Mouse (Mus musculus): Measurements from ENCODE around the gene Mief1. TPM values are rescaled to one million over a fixed set of nuclear protein-coding genes. Genes with fewer than 3 reads are reported as not detected.

Gene Mief1
- polyA plus RNA-seq (2012; rRNA removed), result 38.4 and 43.6 TPM in 2 replicates

DNA sequence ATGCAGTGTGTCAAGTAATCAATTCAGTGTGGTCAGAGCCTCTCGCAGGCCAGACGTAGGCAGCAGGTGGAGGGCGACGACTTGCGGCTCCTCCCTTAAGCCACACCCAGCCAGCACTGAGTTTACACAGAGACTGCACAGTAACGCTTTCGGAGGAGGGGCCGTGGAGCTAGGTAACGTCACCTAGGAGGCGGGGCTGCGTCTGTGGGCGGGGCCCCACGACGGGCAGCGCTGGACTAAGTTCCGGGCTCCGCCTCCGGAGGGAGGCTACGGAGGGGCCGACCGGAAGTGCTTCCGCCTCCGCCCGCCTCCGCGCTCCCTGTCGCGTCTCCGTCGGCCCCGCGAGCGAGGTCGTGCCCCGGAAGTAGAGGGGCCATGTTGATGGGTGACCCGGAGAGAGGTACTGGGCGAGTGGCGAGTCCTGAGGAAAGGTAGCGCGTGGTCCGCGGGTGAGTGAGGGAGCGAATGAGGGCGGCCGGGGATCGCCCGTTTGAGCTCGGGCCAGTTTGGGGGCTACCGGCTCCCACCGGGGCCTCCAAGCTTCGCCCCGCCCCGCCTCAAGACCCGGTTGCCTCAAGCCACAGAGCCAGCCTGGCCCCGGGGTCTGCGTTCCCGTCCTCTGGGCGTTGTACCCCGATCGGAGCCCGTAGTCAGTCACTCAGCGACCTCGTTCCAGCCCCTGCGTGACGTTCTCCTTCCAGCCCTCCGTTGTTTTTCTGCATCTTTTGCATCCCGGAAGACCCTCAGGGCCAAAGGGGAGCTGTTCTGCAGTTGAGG lies at the start of gene Mief1:
Gene Mief1, plus strand, starts transcription at position 286 of the 777 bp plus-strand sequence.
- Histone ChIP-seq H3K36me3 (ENCODE audit: control insufficient read depth, insufficient read depth, low read length) (peaks cover 2% of the 10 kb centered on the region), H3K27me3 (ENCODE audit: control insufficient read depth, insufficient read depth, low read length) (no peaks in the 10 kb centered on the region), H3K4me3 (ENCODE audit: control insufficient read depth, low read depth, low read length) (peak within 1 kb of the TSS; percentile 100), H3K27ac (ENCODE audit: control insufficient read depth, insufficient read depth, low read depth, low read length) (peak within 1 kb of the TSS; percentile 90), H3K4me1 (ENCODE audit: control insufficient read depth, insufficient read depth, low read length) (peaks cover 2% of the 10 kb centered on the region; the same call in 1 of the 2 replicates)
- TF ChIP-seq CTCF (IDR thresholded peaks at IDR 0.05; ENCODE audit: control insufficient read depth, insufficient read depth, insufficient replicate concordance, low read depth, low read length) (peak; percentile 10; the same call in 1 of the 2 replicates), POLR2A (IDR thresholded peaks at IDR 0.05; ENCODE audit: control insufficient read depth, low read depth, low read length) (peak; percentile 98)

DNA sequence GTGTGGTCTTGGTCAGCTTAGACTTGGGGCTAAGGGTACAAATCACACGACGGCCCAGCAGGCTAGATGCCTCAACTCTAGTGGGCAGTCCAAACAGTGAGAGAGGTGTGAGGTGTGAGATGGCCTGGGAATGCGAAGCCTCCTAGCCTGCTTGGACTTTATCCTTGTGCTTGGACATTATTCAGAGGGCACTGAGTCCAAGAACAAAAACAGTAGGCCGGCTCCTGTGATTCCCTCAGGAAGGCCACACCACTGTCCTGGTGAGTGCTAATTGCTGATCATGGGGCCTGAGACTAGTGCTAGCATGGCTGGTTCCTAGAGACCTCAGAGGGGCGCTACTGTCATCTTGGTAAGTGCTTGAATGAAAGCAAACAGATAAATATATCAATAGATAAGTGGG lies 44.9 kb upstream of the Mief1 start:
- Histone ChIP-seq H3K4me3 (ENCODE audit: control insufficient read depth, low read depth, low read length) (no peak overlapping the region), H3K27me3 (ENCODE audit: control insufficient read depth, insufficient read depth, low read length) (no peaks in the 10 kb centered on the region), H3K36me3 (ENCODE audit: control insufficient read depth, insufficient read depth, low read length) (no peaks in the 10 kb centered on the region), H3K4me1 (ENCODE audit: control insufficient read depth, insufficient read depth, low read length) (no peaks in the 10 kb centered on the region; the same call in 1 of the 2 replicates), H3K27ac (ENCODE audit: control insufficient read depth, insufficient read depth, low read depth, low read length) (no peak overlapping the region)
- TF ChIP-seq CTCF (IDR thresholded peaks at IDR 0.05; ENCODE audit: control insufficient read depth, insufficient read depth, insufficient replicate concordance, low read depth, low read length), result no peak
- TF ChIP-seq POLR2A (IDR thresholded peaks at IDR 0.05; ENCODE audit: control insufficient read depth, low read depth, low read length), result no peak

DNA sequence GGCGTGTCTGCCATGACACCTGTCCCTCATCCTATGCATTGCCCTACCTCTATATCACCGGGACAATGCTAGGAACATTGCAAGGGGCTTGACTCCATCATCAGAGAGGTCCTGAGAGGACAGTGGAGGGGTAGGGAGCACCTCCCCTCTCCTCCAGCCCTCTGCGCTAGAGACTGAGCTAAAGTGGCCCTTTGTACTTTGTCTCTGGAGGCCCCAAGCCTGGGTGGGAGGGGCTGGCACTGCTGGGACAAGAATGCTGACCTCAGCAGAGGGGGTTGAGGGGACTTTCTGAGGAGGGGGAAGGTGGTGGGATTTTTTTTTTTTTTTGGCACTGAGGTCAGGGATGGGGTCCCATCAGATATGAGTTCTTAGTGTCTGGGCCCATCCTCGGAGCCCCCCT lies 43.7 kb upstream of the Mief1 start:
- TF ChIP-seq CTCF (IDR thresholded peaks at IDR 0.05; ENCODE audit: control insufficient read depth, insufficient read depth, insufficient replicate concordance, low read depth, low read length), result no peak
- TF ChIP-seq POLR2A (IDR thresholded peaks at IDR 0.05; ENCODE audit: control insufficient read depth, low read depth, low read length), result no peak
- Histone ChIP-seq H3K4me1 (ENCODE audit: control insufficient read depth, insufficient read depth, low read length) (no peaks in the 10 kb centered on the region; the same call in 1 of the 2 replicates), H3K27ac (ENCODE audit: control insufficient read depth, insufficient read depth, low read depth, low read length) (no peak overlapping the region)

DNA sequence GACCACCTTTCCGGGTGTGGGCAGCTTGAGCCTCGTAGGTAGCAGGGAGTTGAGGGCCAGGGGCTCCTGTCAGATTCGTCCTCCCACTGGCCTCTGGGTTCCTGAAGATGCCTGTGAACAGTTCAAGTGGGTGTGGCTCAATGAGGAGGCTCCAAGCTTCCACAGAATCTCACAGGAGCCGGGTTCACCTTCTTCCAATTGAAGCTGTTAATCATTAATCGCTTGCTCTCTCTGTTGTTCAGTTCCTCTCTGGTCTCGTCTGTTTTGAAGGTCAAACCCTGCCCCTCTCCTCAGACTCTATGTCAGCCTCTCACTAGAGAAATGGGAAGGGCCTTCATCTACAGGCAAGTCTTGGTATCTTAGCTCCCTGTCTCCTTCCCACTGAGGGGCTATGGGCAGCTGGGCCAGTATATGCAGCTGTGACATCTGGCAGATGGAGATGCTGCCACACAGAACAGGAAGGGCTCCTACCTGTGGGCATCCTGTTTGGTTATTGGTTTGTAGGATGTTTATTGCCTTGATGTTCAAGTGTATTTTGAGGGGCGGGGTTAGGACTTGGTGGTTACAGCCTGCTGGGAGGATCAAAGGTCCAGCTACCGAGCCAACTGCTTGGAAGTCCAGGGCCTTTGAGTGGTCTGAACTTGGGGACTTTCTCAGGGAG lies 42.1 kb upstream of the Mief1 start:
- Histone ChIP-seq H3K4me1 (ENCODE audit: control insufficient read depth, insufficient read depth, low read length) (no peaks in the 10 kb centered on the region; the same call in 1 of the 2 replicates), H3K4me3 (ENCODE audit: control insufficient read depth, low read depth, low read length) (no peak overlapping the region), H3K27ac (ENCODE audit: control insufficient read depth, insufficient read depth, low read depth, low read length) (no peak overlapping the region), H3K36me3 (ENCODE audit: control insufficient read depth, insufficient read depth, low read length) (no peaks in the 10 kb centered on the region), H3K27me3 (ENCODE audit: control insufficient read depth, insufficient read depth, low read length) (no peaks in the 10 kb centered on the region)
- no peak for TF ChIP-seq CTCF (IDR thresholded peaks at IDR 0.05; ENCODE audit: control insufficient read depth, insufficient read depth, insufficient replicate concordance, low read depth, low read length)

More for the DNA sequence above, 43.7 kb upstream of the Mief1 start:
- H3K36me3 ChIP-seq (ENCODE audit: control insufficient read depth, insufficient read depth, low read length), result no peaks in the 10 kb centered on the region
- H3K27me3 ChIP-seq (ENCODE audit: control insufficient read depth, insufficient read depth, low read length), result no peaks in the 10 kb centered on the region
- H3K4me3 ChIP-seq (ENCODE audit: control insufficient read depth, low read depth, low read length), result no peak overlapping the region

DNA sequence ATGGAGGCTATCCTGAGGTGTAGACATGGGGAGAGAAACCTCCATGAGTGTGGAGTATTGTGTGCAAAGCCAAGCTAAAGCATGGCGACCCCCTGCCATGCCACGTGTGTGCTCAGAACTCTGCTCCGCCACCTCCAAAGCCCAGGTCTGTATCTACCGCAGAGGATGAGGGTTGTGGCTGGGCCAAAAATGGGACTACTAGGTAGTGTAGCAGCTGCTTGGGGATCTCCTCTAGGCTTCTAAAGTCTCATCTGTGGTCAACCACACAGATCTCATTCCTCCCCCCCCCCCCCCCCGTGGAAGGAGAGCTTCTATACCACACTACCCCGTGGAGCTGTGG lies 41.6 kb upstream of the Mief1 start:
- no peaks in the 10 kb centered on the region for H3K27me3 ChIP-seq (ENCODE audit: control insufficient read depth, insufficient read depth, low read length)
- no peak overlapping the region for H3K27ac ChIP-seq (ENCODE audit: control insufficient read depth, insufficient read depth, low read depth, low read length)
- no peak overlapping the region for H3K4me3 ChIP-seq (ENCODE audit: control insufficient read depth, low read depth, low read length)
- H3K36me3 ChIP-seq (ENCODE audit: control insufficient read depth, insufficient read depth, low read length), result no peaks in the 10 kb centered on the region
- no peak for TF ChIP-seq POLR2A (IDR thresholded peaks at IDR 0.05; ENCODE audit: control insufficient read depth, low read depth, low read length)
- no peak for TF ChIP-seq CTCF (IDR thresholded peaks at IDR 0.05; ENCODE audit: control insufficient read depth, insufficient read depth, insufficient replicate concordance, low read depth, low read length)
- no peaks in the 10 kb centered on the region; the same call in 1 of the 2 replicates for H3K4me1 ChIP-seq (ENCODE audit: control insufficient read depth, insufficient read depth, low read length)

DNA sequence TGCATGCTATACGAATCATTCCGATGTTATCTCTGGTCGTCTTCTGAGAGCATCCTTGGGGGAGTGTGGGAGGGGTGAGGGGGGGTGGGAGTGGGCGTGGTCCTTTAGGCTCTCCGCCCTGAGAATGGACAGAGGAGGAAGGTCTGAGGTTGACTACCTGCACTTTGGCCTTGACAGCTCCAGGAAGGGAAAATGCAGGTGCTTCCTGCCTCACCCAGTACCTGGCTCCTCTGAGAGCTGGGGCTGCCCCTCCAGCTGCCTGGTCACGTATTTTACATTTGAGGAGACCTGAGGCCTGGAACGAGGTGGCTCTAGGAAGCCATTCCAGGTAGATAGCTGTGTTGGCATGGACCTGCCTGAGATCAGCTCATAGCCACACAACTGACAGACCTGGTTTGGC lies 41.0 kb upstream of the Mief1 start:
- TF ChIP-seq POLR2A (IDR thresholded peaks at IDR 0.05; ENCODE audit: control insufficient read depth, low read depth, low read length) (no peak), CTCF (IDR thresholded peaks at IDR 0.05; ENCODE audit: control insufficient read depth, insufficient read depth, insufficient replicate concordance, low read depth, low read length) (no peak)
- H3K4me3 ChIP-seq (ENCODE audit: control insufficient read depth, low read depth, low read length), result no peak overlapping the region
- H3K36me3 ChIP-seq (ENCODE audit: control insufficient read depth, insufficient read depth, low read length), result no peaks in the 10 kb centered on the region
- H3K27me3 ChIP-seq (ENCODE audit: control insufficient read depth, insufficient read depth, low read length), result no peaks in the 10 kb centered on the region
- no peaks in the 10 kb centered on the region; the same call in 1 of the 2 replicates for H3K4me1 ChIP-seq (ENCODE audit: control insufficient read depth, insufficient read depth, low read length)
- no peak overlapping the region for H3K27ac ChIP-seq (ENCODE audit: control insufficient read depth, insufficient read depth, low read depth, low read length)

DNA sequence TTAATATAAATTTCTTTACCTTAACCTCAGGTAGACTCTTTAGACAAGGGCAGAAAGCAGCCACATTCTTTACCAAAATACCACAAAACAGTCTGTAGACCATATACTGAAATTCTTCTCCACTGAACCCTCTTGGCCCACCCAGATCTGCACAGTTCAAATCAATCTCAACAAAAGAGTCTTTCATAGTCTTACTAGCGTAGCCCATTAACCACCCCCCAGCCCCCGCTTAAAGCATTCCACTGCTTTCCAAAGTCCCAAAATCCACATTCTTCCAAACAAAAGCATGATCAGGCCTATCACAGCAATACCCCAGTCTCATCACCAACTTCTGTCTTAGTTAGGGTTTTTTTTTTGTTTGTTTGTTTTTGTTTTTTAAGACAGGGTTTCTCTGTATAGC lies 34.3 kb upstream of the Mief1 start:
- TF ChIP-seq POLR2A (IDR thresholded peaks at IDR 0.05; ENCODE audit: control insufficient read depth, low read depth, low read length), result no peak
- no peak for TF ChIP-seq CTCF (IDR thresholded peaks at IDR 0.05; ENCODE audit: control insufficient read depth, insufficient read depth, insufficient replicate concordance, low read depth, low read length)
- Histone ChIP-seq H3K27me3 (ENCODE audit: control insufficient read depth, insufficient read depth, low read length) (no peaks in the 10 kb centered on the region), H3K27ac (ENCODE audit: control insufficient read depth, insufficient read depth, low read depth, low read length) (no peak overlapping the region), H3K36me3 (ENCODE audit: control insufficient read depth, insufficient read depth, low read length) (no peaks in the 10 kb centered on the region), H3K4me3 (ENCODE audit: control insufficient read depth, low read depth, low read length) (no peak overlapping the region), H3K4me1 (ENCODE audit: control insufficient read depth, insufficient read depth, low read length) (no peaks in the 10 kb centered on the region)
